Mouse (Mus musculus) layer of hippocampus, postnatal 10 days (tissue): ENCODE measurements around the gene Lhfpl4. TPM values are rescaled to one million over a fixed set of nuclear protein-coding genes. Genes with fewer than 3 reads are reported as not detected.

ENCODE experiments used
- DNase-seq, 2 experiments: peaks; one replicate each; pipeline ENCODE4 v3.0.0; 2021; ENCODE audit warnings: low spot score in 2 of 2
- long read RNA-seq: library from polyadenylated mRNA; stranded (forward); transcript quantifications from one replicate; pipeline ENCODE4 v2.0.0, GENCODE M21; 2023
- total RNA-seq, 2 experiments: library from RNA; stranded (reverse); gene quantifications; 2 replicates each; pipeline ENCODE4 v1.2.3; 2021

Gene Lhfpl4
- total RNA-seq: 10 to 100 TPM; 93.2 to 95.1 TPM
- long read RNA-seq, full-length matches to known transcripts: 10 of 25 reads
- long read RNA-seq, partial matches to known transcripts: 0 of 25 reads
- long read RNA-seq, other reads (novel, unspliced or antisense): 15 of 25 reads

GRCm38 (mm10) chr6:113194841-113195595 is at the start of gene Lhfpl4:
Gene Lhfpl4 (minus strand): TSS chr6:113195384.
- peak; percentile 59 to 76 for DNase-seq

- no peak for DNase-seq
Observed at GRCm38 (mm10) chr6:113242753-113243152, 47.6 kb upstream of the Lhfpl4 start.

- no peak for DNase-seq
Observed at GRCm38 (mm10) chr6:113238442-113238841, 43.3 kb upstream of the Lhfpl4 start.

GRCm38 (mm10) chr6:113237542-113238270 is 42.5 kb upstream of the Lhfpl4 start, which contains the start of gene Mtmr14:
Gene Mtmr14 (plus strand): TSS chr6:113237843.
- DNase-seq: peak; percentile 98 to 99

GRCm38 (mm10) chr6:113235141-113235540 is 40.0 kb upstream of the Lhfpl4 start:
- no peak for DNase-seq

- no peak for DNase-seq
Observed at GRCm38 (mm10) chr6:113226705-113227104, 31.5 kb upstream of the Lhfpl4 start.

GRCm38 (mm10) chr6:113225798-113226197 is 30.6 kb upstream of the Lhfpl4 start:
- no peak for DNase-seq

GRCm38 (mm10) chr6:113216280-113216679 is 21.1 kb upstream of the Lhfpl4 start:
- no peak for DNase-seq

- DNase-seq: no peak
Observed at GRCm38 (mm10) chr6:113195596-113195992, 410 bp upstream of the Lhfpl4 start.

- no peak for DNase-seq
Observed at GRCm38 (mm10) chr6:113194517-113194840, 705 bp downstream of the Lhfpl4 start.

GRCm38 (mm10) chr6:113193765-113194460 is 1.3 kb downstream of the Lhfpl4 start:
- DNase-seq: peak; percentile 21 to 53

- no peak for DNase-seq
Observed at GRCm38 (mm10) chr6:113184866-113185525, 10.2 kb downstream of the Lhfpl4 start.

- DNase-seq: no peak
Observed at GRCm38 (mm10) chr6:113184163-113184562, 11.0 kb downstream of the Lhfpl4 start.

- no peak for DNase-seq
Observed at GRCm38 (mm10) chr6:113179195-113179733, 15.9 kb downstream of the Lhfpl4 start.

- peak; percentile 28 to 51 for DNase-seq
Observed at GRCm38 (mm10) chr6:113178286-113179194, 16.6 kb downstream of the Lhfpl4 start.

GRCm38 (mm10) chr6:113176613-113177012 is 18.6 kb downstream of the Lhfpl4 start:
- no peak for DNase-seq

- DNase-seq: no peak
Observed at GRCm38 (mm10) chr6:113175469-113175868, 19.7 kb downstream of the Lhfpl4 start.

GRCm38 (mm10) chr6:113172568-113172967 is 22.6 kb downstream of the Lhfpl4 start:
- DNase-seq: peak; percentile 58 to 70

GRCm38 (mm10) chr6:113172011-113172410 is 23.2 kb downstream of the Lhfpl4 start:
- DNase-seq: no peak

- no peak for DNase-seq
Observed at GRCm38 (mm10) chr6:113170651-113171050, 24.5 kb downstream of the Lhfpl4 start.
